Mouse (Mus musculus) fibroblast of lung, adult 2 months (primary cell): ENCODE results near the gene Ubp1.

Source experiments
- DNase-seq: peaks from one replicate; pipeline ENCODE4 v3.0.0-alpha.2; 2011; ENCODE audit warnings: low read depth

Gene Ubp1

DNA sequence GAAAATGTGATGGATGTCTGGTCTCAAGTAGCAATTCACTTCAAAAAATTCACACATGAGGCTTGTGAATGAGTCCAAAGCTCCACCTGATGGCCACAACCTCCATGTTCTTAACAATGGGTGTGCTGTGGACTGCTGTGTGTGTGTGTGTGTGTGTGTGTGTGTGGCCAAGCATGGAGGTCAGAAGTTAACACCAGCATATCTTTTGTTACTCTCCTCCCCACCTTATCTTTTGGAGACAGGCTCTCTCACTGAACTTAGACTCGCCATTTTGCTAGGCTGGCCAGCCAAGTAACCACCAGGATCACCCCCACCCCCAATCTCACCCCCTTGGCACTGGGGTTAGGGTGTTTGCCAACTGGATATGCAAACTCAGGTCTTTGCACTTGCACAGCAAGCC is 83.3 kb downstream of the Ubp1 start:
- DNase-seq: no peak

DNA sequence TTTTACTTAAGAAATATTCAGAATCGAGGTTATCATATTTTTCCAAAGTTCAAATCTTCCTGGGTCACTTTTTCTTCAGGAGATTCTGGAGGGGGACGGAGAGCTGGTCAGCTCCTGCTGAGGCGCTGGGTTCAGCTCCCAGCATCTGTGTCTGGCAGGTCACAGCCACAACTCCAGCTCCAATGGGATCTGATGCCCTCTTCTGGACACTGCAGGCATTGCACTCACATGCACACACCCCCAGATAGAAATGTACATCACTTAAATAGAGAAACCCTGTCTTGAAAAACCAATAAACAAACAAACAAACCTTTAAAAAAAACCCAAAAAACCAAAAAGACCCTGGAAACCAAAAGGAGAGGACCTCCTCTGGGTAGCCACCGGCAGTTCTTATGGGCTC is 85.0 kb downstream of the Ubp1 start:
- no peak for DNase-seq

DNA sequence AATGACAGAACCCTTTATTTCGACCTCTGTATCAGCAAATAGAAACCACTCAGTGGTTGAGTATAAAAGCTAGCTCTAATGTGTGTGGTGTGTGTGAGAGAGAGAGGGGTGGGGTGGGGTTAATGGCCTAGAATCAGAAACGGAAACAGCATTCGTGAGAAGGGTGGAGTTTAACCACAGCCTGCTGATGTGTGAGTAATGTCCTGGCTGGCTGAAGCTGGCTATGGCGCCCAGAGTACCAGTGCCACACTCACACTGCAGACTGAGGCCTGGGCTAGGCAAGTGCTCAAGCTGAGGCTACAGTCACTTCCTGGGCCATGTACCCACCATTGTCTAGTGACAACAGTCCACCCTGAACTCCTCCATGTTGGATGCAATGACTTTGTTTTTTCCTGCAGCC is 85.7 kb downstream of the Ubp1 start:
- peak; percentile 80 for DNase-seq

DNA sequence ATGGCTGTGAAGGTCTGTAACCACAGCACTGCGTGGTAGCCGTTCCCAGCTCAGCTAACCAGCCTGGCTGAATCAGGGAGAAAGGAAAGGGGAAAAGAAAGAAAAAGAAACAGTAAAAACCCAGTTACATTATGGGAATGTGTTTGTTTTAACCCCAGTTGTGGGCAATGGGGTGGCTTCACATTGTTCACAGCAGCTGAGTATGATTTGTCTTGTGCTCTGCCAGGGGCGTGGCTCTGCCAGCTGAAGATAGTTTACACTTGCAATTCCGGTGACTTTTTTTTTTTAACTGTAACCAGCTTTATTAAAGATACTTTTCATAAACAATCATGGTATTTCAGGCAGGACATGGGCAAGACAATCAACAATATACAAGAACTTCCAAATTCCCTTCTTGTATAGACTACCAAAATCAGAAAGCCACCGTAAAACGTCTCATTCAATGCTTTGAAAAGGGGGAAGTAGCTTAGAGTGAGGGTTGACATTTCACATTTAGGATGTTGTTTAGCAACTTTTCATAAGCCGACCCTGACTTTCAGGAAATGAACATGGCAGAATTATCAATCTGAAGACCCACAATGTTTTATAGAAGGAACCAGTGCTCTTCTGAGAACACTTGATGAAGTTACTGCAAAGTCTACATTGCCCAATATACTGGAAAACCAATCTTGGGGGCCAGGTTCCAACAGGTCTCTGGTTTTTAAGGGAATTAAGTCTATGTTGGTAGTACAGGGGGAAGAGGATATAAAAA is 88.5 kb downstream of the Ubp1 start:
- no peak for DNase-seq

DNA sequence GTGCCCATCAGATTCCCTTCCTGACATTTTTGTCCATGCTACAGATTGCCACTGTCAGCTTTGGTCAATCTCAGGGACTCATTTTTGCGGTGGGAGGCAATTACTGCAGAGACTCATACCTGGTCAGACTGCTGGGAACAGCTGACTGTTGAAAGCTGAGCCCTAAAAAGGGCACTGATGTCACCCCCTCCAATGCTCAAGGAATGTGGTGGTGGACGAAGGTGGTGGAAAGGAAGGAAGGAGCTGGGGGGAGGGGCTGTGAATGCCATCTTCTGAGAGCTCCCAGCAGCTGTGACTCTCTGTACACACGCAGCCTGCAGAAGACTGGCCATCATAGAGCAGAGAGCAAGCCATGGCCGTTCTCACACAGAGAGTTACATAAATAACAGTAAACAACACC is 91.4 kb downstream of the Ubp1 start:
- DNase-seq: no peak

DNA sequence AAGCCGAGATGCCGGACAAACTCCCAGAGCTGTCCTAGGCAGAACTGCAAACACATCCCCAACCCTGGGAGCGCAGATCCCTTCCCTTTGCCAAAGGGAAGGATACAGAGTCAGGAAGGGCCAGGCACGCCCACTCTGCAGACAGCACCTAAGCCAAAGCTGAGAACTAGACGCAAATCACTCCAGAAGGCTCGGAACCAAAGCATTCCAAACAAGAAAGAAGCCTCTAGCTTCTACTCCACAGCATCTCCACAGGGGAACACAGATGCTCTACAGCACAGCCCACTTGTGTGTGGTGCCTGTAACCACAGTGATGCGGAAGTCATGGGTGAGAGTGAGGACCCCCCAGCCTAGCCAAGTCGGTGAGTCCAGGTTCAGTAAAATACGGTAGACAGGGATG is 94.4 kb downstream of the Ubp1 start:
- no peak for DNase-seq

DNA sequence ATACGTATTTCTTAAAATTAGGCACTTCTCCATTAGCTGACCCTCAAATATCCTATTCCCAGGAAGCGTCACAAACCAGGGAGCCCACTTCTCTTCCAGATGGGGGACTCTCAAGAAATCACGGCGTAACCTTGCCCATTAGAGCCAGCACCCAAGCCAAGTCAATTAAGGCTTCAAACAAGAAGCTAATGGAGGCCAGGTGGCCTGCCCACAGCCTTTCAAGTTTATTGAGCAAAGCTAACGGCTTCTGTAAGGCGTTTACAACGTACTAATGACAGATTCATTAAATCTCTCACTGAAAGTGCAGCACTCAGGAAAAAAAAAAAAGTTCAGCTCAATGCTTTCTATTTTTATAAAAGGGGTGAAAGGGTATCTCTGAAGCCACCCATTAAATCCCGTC is 95.1 kb downstream of the Ubp1 start:
- DNase-seq: no peak

DNA sequence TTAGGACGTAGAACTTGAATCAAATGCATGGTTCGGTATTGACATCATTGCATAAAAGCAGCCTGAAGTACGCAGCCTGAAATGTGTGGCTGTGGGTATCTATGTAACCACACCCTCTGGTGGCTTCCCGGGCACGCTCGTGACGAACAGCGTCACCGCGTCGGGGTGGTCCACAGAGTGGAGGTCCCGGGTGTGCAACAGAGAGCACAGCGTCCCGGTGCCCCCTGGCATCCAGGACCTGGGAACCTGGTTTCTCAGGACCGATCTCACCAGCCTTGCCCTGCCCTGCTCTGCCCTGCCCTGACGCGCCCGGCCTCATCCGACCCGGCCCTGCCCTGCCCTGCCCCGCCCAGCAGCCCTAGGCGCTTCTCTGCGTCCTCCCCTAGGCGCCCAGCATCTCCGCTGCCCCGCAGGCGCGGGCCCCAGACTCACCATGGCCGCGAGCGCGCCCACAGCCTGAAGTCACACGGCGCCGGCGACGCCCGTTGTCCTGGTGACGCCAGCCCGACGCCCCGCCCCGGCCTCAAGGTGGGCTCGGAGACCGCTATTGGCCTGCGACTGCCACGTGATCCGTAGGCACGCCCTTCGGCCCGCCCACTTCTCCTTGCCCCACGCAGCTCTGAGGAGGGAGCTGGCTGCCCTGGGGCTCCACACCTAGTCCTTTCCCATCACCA is 95.7 kb downstream of the Ubp1 start:
- DNase-seq: peak; percentile 70
